Mouse (Mus musculus): Measurements from ENCODE around the gene Dnase1l3. TPM values are rescaled to one million over a fixed set of nuclear protein-coding genes. Genes with fewer than 3 reads are reported as not detected.

Dnase1l3 gene
- polyA plus RNA-seq, 1 experiment: not detected

DNA sequence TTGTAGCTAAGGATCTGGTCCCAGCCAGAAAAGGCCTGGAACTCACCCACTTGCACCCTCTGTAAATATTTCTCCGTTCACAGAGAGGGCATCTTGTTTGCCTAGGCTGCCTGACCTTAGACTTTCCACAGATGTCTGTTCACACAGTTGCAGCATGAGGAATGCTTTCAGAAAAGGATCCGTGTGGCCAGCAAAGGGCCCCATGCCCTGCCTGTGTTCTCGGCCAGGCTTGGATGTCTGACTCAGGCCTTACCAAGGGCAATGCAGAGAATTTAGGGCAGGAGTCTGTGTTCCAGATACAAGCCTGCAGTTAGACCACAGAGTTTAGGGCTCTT lies 50.6 kb downstream of the Dnase1l3 start:
- H3K36me3 ChIP-seq (replicated peaks; ENCODE audit: low read length): peaks cover 10% of the 10 kb centered on the region
- H3K27me3 ChIP-seq (replicated peaks): peaks cover 2% of the 10 kb centered on the region
- no peak overlapping the region for H3K4me3 ChIP-seq (replicated peaks)
- H3K4me1 ChIP-seq: peaks cover 32% of the 10 kb centered on the region
- no peak for TF ChIP-seq FLI1 (IDR thresholded peaks at IDR 0.05; ENCODE audit: low read length)
- no peak for TF ChIP-seq GATA1 (IDR thresholded peaks at IDR 0.05; ENCODE audit: borderline replicate concordance, low read length)
- no peaks in the 10 kb centered on the region for H3K9me3 ChIP-seq

DNA sequence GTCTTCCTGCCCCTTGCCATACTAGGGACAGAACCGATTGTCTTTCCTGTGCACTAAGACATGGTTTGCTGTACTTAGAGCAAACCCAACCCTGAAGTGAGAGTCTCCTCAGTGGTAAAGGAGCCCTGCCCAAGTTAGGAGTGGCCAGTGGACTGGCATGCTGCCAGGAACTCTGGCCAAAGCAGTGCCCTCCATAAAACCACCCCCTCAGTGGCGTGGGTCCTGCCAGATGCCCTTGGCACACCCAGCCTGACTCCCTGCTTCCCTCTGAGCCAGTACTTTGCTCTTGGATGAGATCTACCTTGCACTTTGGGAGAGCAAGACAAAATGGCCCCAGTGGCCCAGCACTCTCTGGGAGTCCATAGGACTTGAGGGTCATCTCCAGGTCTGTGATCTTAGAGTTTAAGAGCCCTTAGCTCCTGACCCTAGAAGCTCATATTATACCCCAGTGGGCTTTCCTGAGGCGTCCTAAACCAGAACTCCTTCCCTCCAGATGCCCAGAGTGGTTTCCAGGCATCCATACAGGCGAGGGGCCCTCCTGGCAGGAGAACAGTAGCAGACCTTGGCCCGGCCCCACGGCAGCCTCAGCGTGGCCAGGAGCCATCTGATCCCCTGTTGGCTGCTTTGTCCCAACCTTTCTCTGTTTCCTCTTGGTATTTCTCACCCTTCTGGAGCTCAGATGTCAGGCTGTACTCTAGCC lies 51.1 kb downstream of the Dnase1l3 start:
- no peak overlapping the region for H3K4me3 ChIP-seq (replicated peaks)
- peaks cover 32% of the 10 kb centered on the region for H3K4me1 ChIP-seq
- peaks cover 10% of the 10 kb centered on the region for H3K36me3 ChIP-seq (replicated peaks; ENCODE audit: low read length)
- no peaks in the 10 kb centered on the region for H3K9me3 ChIP-seq
- H3K27me3 ChIP-seq (replicated peaks): peaks cover 2% of the 10 kb centered on the region
- TF ChIP-seq FLI1 (IDR thresholded peaks at IDR 0.05; ENCODE audit: low read length) (no peak), GATA1 (IDR thresholded peaks at IDR 0.05; ENCODE audit: borderline replicate concordance, low read length) (no peak)

DNA sequence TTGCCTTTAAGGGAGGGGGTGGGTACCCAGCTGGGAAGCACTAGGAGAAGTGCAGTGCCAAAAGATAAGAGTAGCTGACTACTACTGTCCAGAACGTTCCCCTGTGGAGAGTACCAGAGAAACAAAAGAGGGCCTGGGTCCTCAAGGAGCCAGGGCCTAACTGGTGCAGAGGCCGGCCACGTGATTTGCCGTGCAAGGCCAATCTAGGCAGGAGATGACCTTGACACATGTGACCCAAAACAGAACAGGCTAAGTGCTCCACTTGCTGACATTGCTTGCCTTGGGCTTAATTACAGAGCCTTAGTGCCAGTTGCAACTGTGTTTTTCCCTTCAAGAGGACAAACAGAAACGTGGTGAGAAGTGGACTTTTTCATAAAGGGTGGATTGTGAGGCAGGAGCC lies 53.0 kb downstream of the Dnase1l3 start:
- Histone ChIP-seq H3K4me3 (replicated peaks) (no peak overlapping the region), H3K36me3 (replicated peaks; ENCODE audit: low read length) (peaks cover 10% of the 10 kb centered on the region), H3K4me1 (peaks cover 32% of the 10 kb centered on the region), H3K9me3 (no peaks in the 10 kb centered on the region), H3K27me3 (replicated peaks) (peaks cover 2% of the 10 kb centered on the region)
- TF ChIP-seq FLI1 (IDR thresholded peaks at IDR 0.05; ENCODE audit: low read length) (no peak), GATA1 (IDR thresholded peaks at IDR 0.05; ENCODE audit: borderline replicate concordance, low read length) (no peak)

GRCm38 (mm10) chr14:7938809-7939784 lies 55.3 kb downstream of the Dnase1l3 start:
- Histone ChIP-seq H3K36me3 (replicated peaks; ENCODE audit: low read length) (peaks cover 17% of the 10 kb centered on the region), H3K4me3 (replicated peaks) (no peak overlapping the region), H3K9me3 (no peaks in the 10 kb centered on the region), H3K4me1 (peaks cover 24% of the 10 kb centered on the region), H3K27me3 (replicated peaks) (peaks cover 2% of the 10 kb centered on the region)
- TF ChIP-seq GATA1 (IDR thresholded peaks at IDR 0.05; ENCODE audit: borderline replicate concordance, low read length): no peak
- TF ChIP-seq FLI1 (IDR thresholded peaks at IDR 0.05; ENCODE audit: low read length): no peak

DNA sequence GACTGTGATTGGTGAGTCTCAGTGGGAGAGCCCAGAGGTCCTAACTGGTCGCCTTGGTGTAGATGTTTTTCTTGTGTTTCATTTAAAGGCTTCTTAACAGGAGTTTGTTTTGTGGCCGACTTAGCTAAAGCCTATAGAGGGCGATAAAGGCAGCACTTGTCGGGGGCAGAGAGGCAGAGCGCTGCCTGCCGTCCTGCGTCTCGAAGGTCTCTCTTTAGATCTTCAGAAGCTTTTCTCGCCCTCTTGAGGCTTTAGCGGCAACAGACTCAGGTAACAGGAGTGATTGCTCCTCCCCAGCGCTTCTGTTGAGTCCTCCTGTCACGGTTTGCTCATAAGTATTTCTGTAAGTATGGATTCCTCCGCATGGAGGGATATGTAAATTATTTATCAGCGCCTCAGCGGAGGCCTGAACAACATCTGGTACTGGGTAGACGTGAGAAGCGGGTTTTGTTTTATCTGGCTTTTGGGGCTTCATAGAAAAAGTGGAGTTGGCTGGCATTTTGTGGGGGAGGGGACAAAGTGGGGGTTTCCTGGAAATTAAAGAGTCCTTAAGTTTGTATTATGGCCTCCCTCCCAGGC lies 57.2 kb downstream of the Dnase1l3 start:
- Histone ChIP-seq H3K4me3 (replicated peaks) (no peak overlapping the region), H3K36me3 (replicated peaks; ENCODE audit: low read length) (peaks cover 12% of the 10 kb centered on the region), H3K9me3 (no peaks in the 10 kb centered on the region), H3K27me3 (replicated peaks) (peaks cover 2% of the 10 kb centered on the region), H3K4me1 (peaks cover 24% of the 10 kb centered on the region)
- no peak for TF ChIP-seq GATA1 (IDR thresholded peaks at IDR 0.05; ENCODE audit: borderline replicate concordance, low read length)
- no peak for TF ChIP-seq FLI1 (IDR thresholded peaks at IDR 0.05; ENCODE audit: low read length)

DNA sequence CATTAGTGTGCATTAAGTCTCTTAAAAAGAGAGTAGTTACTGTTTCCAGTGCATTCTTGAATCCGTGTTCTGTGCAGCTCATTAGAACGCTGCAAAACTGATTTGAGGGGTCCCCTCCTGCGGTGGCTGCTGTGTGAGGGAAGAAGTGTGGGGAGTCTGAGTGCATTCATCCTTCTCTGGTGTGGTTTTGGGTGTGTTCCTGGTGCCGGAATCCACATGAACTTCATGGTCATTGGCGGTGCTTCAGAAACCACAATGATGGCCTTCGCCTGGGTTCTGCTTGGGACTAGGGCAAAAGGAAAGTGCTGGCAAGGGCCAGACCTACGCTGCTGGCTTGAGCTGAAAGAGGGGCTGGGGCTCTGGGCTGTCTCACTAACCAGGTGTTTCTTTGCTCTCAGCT lies 60.2 kb downstream of the Dnase1l3 start:
- Histone ChIP-seq H3K4me1 (peaks cover 39% of the 10 kb centered on the region), H3K9me3 (no peaks in the 10 kb centered on the region), H3K4me3 (replicated peaks) (no peak overlapping the region), H3K27me3 (replicated peaks) (no peaks in the 10 kb centered on the region), H3K36me3 (replicated peaks; ENCODE audit: low read length) (peaks cover 18% of the 10 kb centered on the region)
- TF ChIP-seq GATA1 (IDR thresholded peaks at IDR 0.05; ENCODE audit: borderline replicate concordance, low read length): no peak
- no peak for TF ChIP-seq FLI1 (IDR thresholded peaks at IDR 0.05; ENCODE audit: low read length)

DNA sequence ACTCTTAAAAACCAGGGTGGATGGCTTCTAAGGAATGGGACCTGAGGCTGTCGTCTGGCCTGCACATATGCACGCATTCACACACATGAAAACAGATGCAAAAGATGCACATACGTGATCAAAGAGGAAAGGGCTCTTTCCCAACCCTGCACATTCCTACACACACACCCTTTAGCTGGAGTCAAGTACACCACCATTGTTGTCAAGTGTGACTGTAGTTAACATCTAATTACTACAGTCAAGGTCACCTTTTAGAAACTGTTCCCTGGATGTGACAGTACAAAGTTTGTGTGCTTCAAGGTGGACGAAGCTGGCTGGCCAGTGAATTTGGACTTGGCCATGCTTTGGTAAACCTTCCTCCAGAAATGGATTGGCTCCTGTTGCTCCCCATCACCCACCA lies 62.2 kb downstream of the Dnase1l3 start:
- peaks cover 25% of the 10 kb centered on the region for H3K36me3 ChIP-seq (replicated peaks; ENCODE audit: low read length)
- H3K4me1 ChIP-seq: peaks cover 44% of the 10 kb centered on the region
- TF ChIP-seq FLI1 (IDR thresholded peaks at IDR 0.05; ENCODE audit: low read length) (no peak), GATA1 (IDR thresholded peaks at IDR 0.05; ENCODE audit: borderline replicate concordance, low read length) (no peak)
- H3K9me3 ChIP-seq: no peaks in the 10 kb centered on the region
- H3K27me3 ChIP-seq (replicated peaks): no peaks in the 10 kb centered on the region
- H3K4me3 ChIP-seq (replicated peaks): no peak overlapping the region

DNA sequence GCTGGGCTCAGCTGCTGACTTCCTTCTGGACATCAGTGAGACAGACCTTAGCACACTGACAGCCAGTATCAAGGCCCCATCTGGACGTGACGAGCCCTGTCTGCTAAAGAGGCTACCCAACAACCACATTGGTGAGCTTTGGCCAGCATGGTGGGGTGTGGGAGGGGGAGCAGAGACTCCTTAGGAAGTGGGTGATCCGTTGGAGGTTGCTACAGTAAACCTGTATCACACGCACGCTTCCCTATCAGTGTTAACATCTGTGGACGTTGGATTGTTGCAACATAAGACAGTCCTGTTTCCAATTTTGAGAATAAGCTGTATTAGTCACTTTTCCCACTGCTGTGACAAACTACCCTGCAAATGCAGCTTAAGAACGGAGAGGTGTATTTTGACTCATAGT lies 65.3 kb downstream of the Dnase1l3 start:
- Histone ChIP-seq H3K4me1 (peaks cover 41% of the 10 kb centered on the region), H3K4me3 (replicated peaks) (peak overlapping the region; percentile 62), H3K27me3 (replicated peaks) (no peaks in the 10 kb centered on the region), H3K36me3 (replicated peaks; ENCODE audit: low read length) (peaks cover 30% of the 10 kb centered on the region), H3K9me3 (peaks cover 4% of the 10 kb centered on the region)
- TF ChIP-seq FLI1 (IDR thresholded peaks at IDR 0.05; ENCODE audit: low read length): no peak
- no peak for TF ChIP-seq GATA1 (IDR thresholded peaks at IDR 0.05; ENCODE audit: borderline replicate concordance, low read length)

- H3K9me3 ChIP-seq: peaks cover 5% of the 10 kb centered on the region
- peaks cover 28% of the 10 kb centered on the region for H3K36me3 ChIP-seq (replicated peaks; ENCODE audit: low read length)
- H3K4me1 ChIP-seq: peaks cover 43% of the 10 kb centered on the region
- H3K27me3 ChIP-seq (replicated peaks): no peaks in the 10 kb centered on the region
- no peak for TF ChIP-seq GATA1 (IDR thresholded peaks at IDR 0.05; ENCODE audit: borderline replicate concordance, low read length)
- TF ChIP-seq FLI1 (IDR thresholded peaks at IDR 0.05; ENCODE audit: low read length): no peak
- no peak overlapping the region for H3K4me3 ChIP-seq (replicated peaks)
Observed at GRCm38 (mm10) chr14:7928362-7928761, 66.0 kb downstream of the Dnase1l3 start.

Data from megakaryocyte, embryonic 14.5 days (primary cell).